Mouse (Mus musculus) liver, embryonic 12.5 days (tissue): Measurements from ENCODE around the gene Chst8. TPM values are rescaled to one million over a fixed set of nuclear protein-coding genes. Genes with fewer than 3 reads are reported as not detected.

Experiments
- ATAC-seq: fragments of 200-750 bp; cut with Nextera tagmentation; 2 replicates; pipeline ENCODE4 v1.8.0; 2017; ENCODE audit warnings: moderate number of reproducible peaks, mild to moderate bottlenecking, moderate library complexity
- H3K27ac ChIP-seq: fragments of 300-500 bp; sonication (generic); 2 replicates; pipeline ENCODE4 v1.5.1; 2016; ENCODE audit warnings: mild to moderate bottlenecking
- H3K27me3 ChIP-seq: fragments of 300-500 bp; sonication (generic); replicated peaks from 2 replicates; pipeline ENCODE4 v1.6.1; 2016; ENCODE audit warnings: mild to moderate bottlenecking, moderate library complexity
- H3K36me3 ChIP-seq: fragments of 300-500 bp; sonication (generic); 2 replicates; pipeline ENCODE4 v1.6.1; 2016; ENCODE audit warnings: mild to moderate bottlenecking, moderate library complexity
- H3K4me1 ChIP-seq: fragments of 300-500 bp; sonication (generic); 2 replicates; pipeline ENCODE4 v1.6.1; 2016
- H3K4me2 ChIP-seq: fragments of 300-500 bp; sonication (generic); 2 replicates; pipeline ENCODE4 v1.6.1; 2016; ENCODE audit warnings: mild to moderate bottlenecking, moderate library complexity
- H3K4me3 ChIP-seq: fragments of 300-500 bp; sonication (generic); 2 replicates; pipeline ENCODE4 v1.5.1; 2016; ENCODE audit warnings: mild to moderate bottlenecking, moderate library complexity
- H3K9ac ChIP-seq: fragments of 300-500 bp; sonication (generic); 2 replicates; pipeline ENCODE4 v1.6.1; 2016; ENCODE audit warnings: mild to moderate bottlenecking, moderate library complexity
- H3K9me3 ChIP-seq: fragments of 300-500 bp; sonication (generic); replicated peaks from 2 replicates; pipeline ENCODE4 v1.6.1; 2016; ENCODE audit warnings: mild to moderate bottlenecking, moderate library complexity
- WGBS: fragments of 180-500 bp; shearing (Covaris S2); methylation state at CpG from one replicate; pipeline ENCODE4 v1.1.7; 2016; ENCODE audit not compliant: insufficient replicate concordance; 5-methylcytosine and 5-hydroxymethylcytosine counted together
- polyA plus RNA-seq: library from polyadenylated mRNA; unstranded; fragments of >200 nt; fragmentation: Nextera tagmentation; extraction: Ambion mirVana; gene quantifications from 2 replicates; pipeline ENCODE4 v1.2.1, GENCODE M21; 2016

Chst8 gene
- polyA plus RNA-seq, 1 experiment from 2014 or later = 1.3 TPM

DNA sequence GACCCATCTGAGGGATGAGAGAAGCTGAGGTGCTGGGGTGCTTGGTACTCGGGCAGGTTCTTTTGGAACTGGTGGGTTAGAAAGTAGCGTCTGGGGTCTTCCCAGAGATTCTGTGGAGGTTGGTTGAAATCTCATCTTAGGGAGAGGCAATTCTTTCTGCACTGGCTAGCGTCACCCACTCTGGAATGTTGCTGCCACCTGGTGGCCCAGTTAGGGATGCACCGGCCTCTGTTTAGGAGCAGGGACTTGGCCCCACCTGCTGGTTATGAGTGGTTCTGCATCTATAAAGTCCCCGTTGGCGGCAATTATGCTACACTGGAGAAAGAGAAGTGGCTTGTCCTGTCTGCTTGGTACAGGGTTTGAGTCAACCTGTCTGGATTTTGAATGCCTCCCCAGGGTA, 140.6 kb downstream of the Chst8 start:
- 3% methylated on average over 6 of the region's 6 CpGs for WGBS
- peak; percentile 40; the same call in 1 of the 2 replicates for ATAC-seq
- H3K9me3 ChIP-seq = no peaks in the 10 kb centered on the region

DNA sequence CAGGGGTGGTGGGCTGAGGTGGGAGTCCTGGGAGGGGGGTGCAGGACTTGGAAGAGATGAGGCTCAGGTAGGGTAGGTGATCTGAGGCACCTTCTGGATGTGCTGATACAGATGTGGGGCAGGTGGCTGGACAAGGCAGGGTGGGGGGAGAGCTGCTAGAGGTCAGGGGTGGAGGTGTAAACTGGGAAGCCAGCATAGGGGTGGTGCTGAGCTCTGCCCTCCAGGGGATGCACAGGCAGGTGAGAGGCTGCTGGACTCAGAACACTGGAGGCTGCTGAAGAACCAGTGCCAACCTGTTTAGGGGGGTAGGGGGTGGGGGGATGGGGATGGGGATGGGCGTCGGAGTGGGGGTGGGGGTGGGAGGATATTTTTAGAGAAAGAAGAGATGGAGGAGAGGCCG, 141.7 kb downstream of the Chst8 start:
- 54% methylated on average over 3 of the region's 3 CpGs for WGBS

More for the DNA sequence above, 140.6 kb downstream of the Chst8 start:
- Histone ChIP-seq H3K27ac (no peak overlapping the region), H3K27me3 (peaks cover 43% of the 10 kb centered on the region), H3K9ac (no peak overlapping the region), H3K4me3 (no peak overlapping the region), H3K4me1 (no peaks in the 10 kb centered on the region), H3K4me2 (no peak overlapping the region), H3K36me3 (no peaks in the 10 kb centered on the region)

DNA sequence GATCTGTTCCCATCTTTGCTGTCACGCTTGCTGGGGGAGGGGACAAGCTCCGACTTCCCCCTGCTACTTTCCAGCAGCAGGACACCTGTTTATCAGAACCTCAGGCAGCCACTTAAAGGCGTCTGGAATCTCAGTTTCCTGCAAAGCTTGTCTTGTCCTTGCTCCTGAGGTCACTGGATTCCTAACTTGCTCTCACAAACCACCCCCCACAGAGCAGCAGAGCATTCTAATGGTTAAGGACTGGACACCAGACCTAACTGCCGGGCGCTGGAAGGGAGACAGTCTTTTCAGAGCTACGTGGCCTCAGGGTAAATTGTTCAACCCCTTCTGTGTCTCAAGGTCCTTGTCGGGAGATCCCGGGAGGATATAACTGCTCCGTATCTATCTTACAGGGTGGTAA, 143.2 kb downstream of the Chst8 start:
- peaks cover 22% of the 10 kb centered on the region for H3K27me3 ChIP-seq
- H3K27ac ChIP-seq = no peak overlapping the region
- no peaks in the 10 kb centered on the region for H3K9me3 ChIP-seq
- ATAC-seq = no peak
- H3K36me3 ChIP-seq = no peaks in the 10 kb centered on the region
- H3K4me2 ChIP-seq = no peak overlapping the region
- no peak overlapping the region for H3K4me3 ChIP-seq
- H3K4me1 ChIP-seq = no peaks in the 10 kb centered on the region
- WGBS = 20% methylated on average over 9 of the region's 9 CpGs
- H3K9ac ChIP-seq = no peak overlapping the region

More for the DNA sequence above, 141.7 kb downstream of the Chst8 start:
- Histone ChIP-seq H3K4me3 (no peak overlapping the region), H3K27me3 (peaks cover 37% of the 10 kb centered on the region), H3K4me2 (no peak overlapping the region), H3K4me1 (no peaks in the 10 kb centered on the region), H3K36me3 (no peaks in the 10 kb centered on the region), H3K9me3 (no peaks in the 10 kb centered on the region), H3K27ac (no peak overlapping the region), H3K9ac (no peak overlapping the region)
- no peak for ATAC-seq

DNA sequence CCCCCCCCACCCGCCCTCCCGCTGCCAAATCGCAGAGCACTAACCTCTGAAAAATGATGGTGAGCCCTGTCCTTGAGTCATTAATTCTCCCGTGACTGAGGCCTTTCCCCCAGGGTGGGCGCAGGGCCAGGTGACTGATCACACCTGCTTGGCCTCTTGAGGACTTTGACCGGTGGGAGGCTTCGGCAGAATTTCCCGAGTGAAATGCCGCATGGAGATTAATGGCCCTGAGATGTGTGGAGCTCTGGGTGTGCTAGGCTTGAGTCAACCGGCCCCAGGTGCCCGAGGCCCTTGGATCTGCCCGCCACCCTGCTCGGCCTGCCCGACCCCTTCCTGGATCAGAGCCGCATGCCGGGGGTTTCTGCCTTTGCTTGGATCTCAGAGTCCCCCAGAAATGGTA, 144.6 kb downstream of the Chst8 start:
- Histone ChIP-seq H3K36me3 (no peaks in the 10 kb centered on the region), H3K4me2 (no peak overlapping the region), H3K9ac (no peak overlapping the region), H3K27ac (no peak overlapping the region), H3K4me1 (no peaks in the 10 kb centered on the region), H3K27me3 (peaks cover 10% of the 10 kb centered on the region), H3K9me3 (no peaks in the 10 kb centered on the region), H3K4me3 (no peak overlapping the region)
- 78% methylated on average over 16 of the region's 16 CpGs for whole genome bisulfite sequencing
- no peak for ATAC-seq

DNA sequence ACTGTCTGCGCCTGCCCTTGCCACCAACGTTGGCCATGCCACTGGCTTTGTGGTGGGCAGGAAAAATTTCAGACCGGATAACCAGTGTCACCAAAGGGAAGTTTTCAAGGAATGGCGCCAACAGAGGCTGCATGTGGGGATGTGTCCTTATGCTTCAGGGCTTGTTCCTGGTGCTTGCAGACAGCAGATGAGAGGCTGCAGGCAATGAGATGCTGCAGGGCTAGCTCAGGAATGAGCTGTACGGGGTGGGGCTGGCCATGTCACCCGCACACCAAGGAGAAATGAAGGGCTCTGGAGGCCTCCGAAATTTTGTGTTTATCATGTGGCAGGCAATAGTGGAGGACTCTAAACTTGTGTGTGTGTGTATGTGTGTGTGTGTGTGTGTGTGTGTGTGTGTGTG, 149.4 kb downstream of the Chst8 start:
- Histone ChIP-seq H3K4me3 (no peak overlapping the region), H3K9ac (no peak overlapping the region), H3K9me3 (no peaks in the 10 kb centered on the region), H3K4me2 (no peak overlapping the region), H3K27ac (no peak overlapping the region), H3K36me3 (no peaks in the 10 kb centered on the region), H3K27me3 (peaks cover 7% of the 10 kb centered on the region; the same call in 1 of the 2 replicates), H3K4me1 (no peaks in the 10 kb centered on the region)
- 41% methylated on average over 7 of the region's 7 CpGs for WGBS
- no peak for ATAC-seq

DNA sequence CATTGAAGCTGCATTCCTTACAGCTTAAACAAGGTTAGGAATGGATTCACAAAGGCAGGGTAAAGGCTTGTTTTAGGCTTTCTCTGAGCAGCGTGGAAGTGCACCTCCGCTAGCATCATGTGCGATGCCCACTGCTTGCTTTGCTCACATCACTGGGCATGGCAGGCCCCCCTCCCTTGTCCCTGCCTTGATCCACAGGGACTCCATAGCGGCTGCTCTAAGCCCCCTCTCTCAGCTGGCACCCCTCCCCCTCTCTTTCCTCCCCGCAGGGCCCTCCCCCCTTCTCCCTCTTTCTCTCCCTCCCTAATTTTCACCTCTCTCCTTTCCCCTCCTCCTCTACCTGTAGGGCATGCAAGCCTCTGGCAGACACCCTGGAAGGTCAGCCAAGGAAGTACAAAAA, 150.3 kb downstream of the Chst8 start:
- Histone ChIP-seq H3K9ac (no peak overlapping the region), H3K9me3 (no peaks in the 10 kb centered on the region), H3K27ac (no peak overlapping the region), H3K27me3 (peaks cover 16% of the 10 kb centered on the region), H3K4me3 (no peak overlapping the region), H3K4me2 (no peak overlapping the region), H3K4me1 (no peaks in the 10 kb centered on the region), H3K36me3 (no peaks in the 10 kb centered on the region)
- 37% methylated on average over 5 of the region's 5 CpGs for WGBS
- no peak for ATAC-seq

DNA sequence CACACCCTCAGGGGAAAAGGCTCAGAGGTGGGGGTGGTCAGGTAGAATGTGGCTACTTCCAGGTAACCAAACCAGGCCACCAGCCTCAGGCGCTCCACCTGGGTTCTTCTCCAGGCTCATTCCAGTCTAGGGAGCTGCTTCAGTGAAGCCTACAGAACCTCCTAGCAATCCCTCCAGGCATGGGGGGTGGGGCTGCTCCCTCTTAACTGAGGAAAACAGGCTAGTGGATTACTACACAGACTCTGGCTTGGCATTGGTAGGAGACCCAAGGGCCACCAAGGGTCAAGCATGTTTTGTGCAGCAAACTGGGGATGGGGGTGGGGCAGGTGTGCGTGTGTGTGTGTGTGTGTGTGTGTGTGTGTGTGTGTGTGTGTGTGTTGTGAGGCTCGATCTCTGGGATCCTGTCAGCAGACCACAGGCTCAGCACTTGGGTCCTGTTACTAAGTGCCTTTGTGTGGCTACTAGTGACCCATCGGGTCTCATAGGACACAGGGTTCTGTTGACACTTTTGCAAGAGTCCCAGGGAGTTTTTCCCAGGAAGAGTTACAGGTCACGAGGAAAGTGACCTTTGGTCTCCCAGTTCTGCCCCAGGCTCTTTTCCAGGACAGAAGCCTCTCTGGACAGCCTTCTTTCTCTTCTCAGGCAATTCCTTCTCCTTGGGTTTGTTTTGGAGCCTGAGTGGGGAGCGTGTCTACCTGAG, 153.0 kb downstream of the Chst8 start:
- Histone ChIP-seq H3K27me3 (peaks cover 39% of the 10 kb centered on the region), H3K9ac (no peak overlapping the region), H3K36me3 (no peaks in the 10 kb centered on the region), H3K4me2 (no peak overlapping the region), H3K4me3 (no peak overlapping the region), H3K27ac (no peak overlapping the region), H3K9me3 (no peaks in the 10 kb centered on the region), H3K4me1 (no peaks in the 10 kb centered on the region)
- ATAC-seq = peak; percentile 61
- WGBS = 48% methylated on average over 6 of the region's 6 CpGs

DNA sequence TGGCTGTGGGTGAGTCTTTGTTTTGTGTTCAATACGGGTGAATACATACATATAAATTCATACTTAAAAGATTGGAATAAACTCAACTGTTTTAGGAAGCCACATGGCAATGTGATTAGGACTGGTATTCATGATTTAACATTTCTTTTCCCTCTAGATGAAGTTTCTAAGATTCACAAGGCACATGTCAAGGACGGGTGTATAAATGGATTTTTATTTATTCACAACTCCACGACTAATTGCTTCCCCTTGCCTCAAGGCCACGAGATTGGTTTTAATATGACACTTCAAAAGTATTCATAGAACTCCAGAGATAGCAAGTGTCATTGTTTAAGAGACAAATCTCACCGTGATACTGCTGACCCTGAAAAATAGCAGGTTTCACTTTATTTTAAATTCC, 155.9 kb downstream of the Chst8 start, which contains the start of gene Kctd15:
TSS of gene Kctd15 (minus strand) at position 101 of the 400 bp plus-strand sequence.
- ATAC-seq = no peak

DNA sequence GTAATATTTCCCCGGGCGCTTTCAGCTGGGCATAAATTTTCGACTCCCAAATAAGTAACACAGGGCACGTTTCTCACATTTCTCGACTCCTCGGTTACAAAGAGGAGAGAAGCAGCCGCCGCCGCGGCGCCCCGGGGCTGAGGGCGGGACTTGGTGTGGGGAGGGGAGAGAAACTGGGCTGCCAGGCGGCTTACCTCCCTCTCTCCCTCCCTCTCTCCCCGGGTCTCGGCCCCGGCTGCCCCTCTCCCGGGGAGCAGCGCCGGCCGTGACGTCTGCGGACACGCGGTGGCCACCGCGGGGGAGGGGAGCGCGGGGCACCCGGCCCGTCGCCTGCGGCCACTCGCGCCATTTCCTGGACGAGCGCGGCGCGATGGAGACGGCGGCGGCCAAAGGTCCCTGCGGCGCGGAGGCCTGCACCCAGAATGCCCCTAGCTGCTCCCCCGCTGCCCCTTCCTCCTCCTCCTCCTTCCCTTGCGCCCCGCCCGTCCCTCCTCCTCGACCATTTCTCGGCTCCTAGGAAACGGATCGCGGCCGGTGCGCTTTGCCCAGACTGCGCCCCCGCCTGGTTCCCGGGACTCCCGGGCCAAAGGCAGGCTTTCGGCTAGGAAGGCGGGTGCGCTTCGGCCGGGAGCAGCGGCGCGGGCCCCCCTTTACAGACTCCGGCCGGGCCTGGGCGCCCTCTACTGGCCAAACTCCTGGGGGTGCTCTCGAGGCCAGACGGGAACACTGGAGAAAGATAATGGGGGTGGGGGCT, 157.2 kb downstream of the Chst8 start:
- Histone ChIP-seq H3K27me3 (peaks cover 74% of the 10 kb centered on the region), H3K27ac (peak overlapping the region; percentile 72), H3K36me3 (no peaks in the 10 kb centered on the region), H3K9ac (peak overlapping the region; percentile 65), H3K4me2 (peak overlapping the region; percentile 68), H3K4me1 (0 out of 2 replicates have a peak, but pooled peaks cover 4% of the 10 kb centered on the region), H3K9me3 (no peaks in the 10 kb centered on the region), H3K4me3 (peak overlapping the region; percentile 58)
- no peak for ATAC-seq
- WGBS = under 1% methylated on average over 64 of the region's 74 CpGs

More for the DNA sequence above, 155.9 kb downstream of the Chst8 start, which contains the start of gene Kctd15:
- Histone ChIP-seq H3K9me3 (no peaks in the 10 kb centered on the region), H3K27ac (no peak within 1 kb of the TSS), H3K36me3 (no peaks in the 10 kb centered on the region), H3K9ac (no peak within 1 kb of the TSS), H3K4me1 (0 out of 2 replicates have a peak, but pooled peaks cover 4% of the 10 kb centered on the region), H3K27me3 (peaks cover 64% of the 10 kb centered on the region), H3K4me3 (peak within 1 kb of the TSS; percentile 58), H3K4me2 (peak within 1 kb of the TSS; percentile 68)
- WGBS = 58% methylated on average over 5 of the region's 5 CpGs

DNA sequence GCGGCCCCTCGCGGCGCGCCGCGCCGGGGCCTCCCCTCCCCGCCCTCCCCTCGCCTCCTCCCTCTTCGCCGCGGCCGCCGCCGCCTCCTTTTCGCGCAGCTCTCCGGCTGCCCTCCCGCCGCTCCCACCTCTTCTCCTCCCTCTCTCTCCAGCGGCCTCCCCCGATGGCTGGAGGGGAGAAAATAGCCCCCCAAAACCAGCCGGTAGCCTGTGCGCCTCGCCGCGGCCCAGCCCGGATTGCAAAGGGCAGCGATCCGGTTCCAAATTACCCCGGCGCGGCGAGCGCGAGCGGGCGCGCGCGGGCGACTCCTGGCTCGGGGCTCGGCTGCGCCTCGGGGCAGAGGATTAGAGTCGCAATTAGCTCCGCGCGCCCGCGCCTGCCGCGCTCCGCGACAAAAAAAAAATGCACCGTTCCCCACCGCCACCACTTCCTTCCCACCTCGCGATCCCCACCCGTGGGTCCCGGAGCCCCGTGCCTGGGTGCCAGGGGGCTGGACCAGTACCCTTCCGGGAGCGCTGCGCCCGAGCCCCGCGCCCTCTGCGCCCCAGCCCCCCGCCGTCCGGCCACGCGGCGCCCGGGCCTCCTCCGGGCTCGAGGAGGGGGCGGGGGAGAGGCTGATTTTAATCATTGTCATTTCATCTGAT, 157.9 kb downstream of the Chst8 start:
- Histone ChIP-seq H3K4me3 (peak overlapping the region; percentile 58), H3K27ac (peak overlapping the region; percentile 72), H3K9me3 (no peaks in the 10 kb centered on the region), H3K9ac (peak overlapping the region; percentile 65), H3K4me1 (0 out of 2 replicates have a peak, but pooled peaks cover 4% of the 10 kb centered on the region), H3K27me3 (peaks cover 74% of the 10 kb centered on the region), H3K36me3 (no peaks in the 10 kb centered on the region; the same call in 1 of the 2 replicates), H3K4me2 (peak overlapping the region; percentile 68)
- no peak for ATAC-seq
- WGBS = 0% methylated on average over 47 of the region's 81 CpGs

DNA sequence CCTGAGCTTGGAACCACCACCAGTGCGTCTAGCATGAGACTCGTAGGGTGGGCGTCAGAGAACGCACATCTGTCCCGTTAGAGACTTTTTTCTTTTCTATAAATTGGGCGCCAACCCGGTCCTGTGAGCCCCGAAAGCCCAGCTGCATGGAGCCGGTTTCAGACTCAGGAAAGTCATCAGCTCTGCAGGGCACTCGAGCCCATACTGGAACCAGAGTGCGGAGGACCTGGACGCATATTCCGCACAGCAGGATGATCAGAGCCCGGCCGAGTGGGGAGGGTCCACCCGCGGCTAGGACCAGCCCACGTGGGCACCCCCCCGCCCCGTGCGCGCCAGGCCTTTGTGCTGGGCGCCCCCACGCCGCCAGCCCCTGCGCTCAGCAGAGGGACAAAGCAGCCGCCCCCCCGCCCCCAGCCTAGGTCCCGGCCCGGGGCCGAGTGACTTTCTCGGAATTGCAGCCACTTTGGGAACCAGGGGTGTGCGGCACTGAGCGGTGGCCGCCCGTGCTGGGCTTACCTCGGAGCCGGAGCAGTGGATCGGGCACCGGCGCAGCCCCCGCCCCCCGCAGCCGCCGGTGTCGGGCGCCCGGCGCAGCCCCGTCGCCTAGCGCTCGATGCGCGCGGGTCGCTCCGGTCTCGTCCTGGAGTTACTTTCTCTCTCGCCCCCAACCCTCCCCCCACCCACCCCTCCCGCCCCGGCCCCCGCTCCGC, 158.6 kb downstream of the Chst8 start:
- WGBS = under 1% methylated on average over 48 of the region's 64 CpGs
- H3K27me3 ChIP-seq = peaks cover 72% of the 10 kb centered on the region
- 0 out of 2 replicates have a peak, but pooled peaks cover 4% of the 10 kb centered on the region for H3K4me1 ChIP-seq
- ATAC-seq = peak; percentile 30
- peak overlapping the region; percentile 65 for H3K9ac ChIP-seq
- H3K27ac ChIP-seq = peak overlapping the region; percentile 72
- peak overlapping the region; percentile 68 for H3K4me2 ChIP-seq
- peaks cover 3% of the 10 kb centered on the region; the same call in 1 of the 2 replicates for H3K36me3 ChIP-seq
- no peaks in the 10 kb centered on the region for H3K9me3 ChIP-seq
- peak overlapping the region; percentile 58 for H3K4me3 ChIP-seq
